Mouse (Mus musculus) cerebellum, adult 2 months (tissue): ENCODE measurements around the gene Ube2cbp.

Source experiments
- CTCF ChIP-seq: fragments of 200-500 bp; IDR thresholded peaks from 2 replicates; pipeline ENCODE4 v1.5.1; 2011; ENCODE audit warnings: low read depth, mild to moderate bottlenecking, control low read depth, low read length, moderate library complexity, borderline replicate concordance; ENCODE audit not compliant: insufficient read depth
- POLR2A ChIP-seq: fragments of 200-500 bp; IDR thresholded peaks from 2 replicates; pipeline ENCODE4 v1.6.1; 2011; ENCODE audit warnings: low read length, control low read depth, borderline replicate concordance; ENCODE audit not compliant: insufficient read depth

GRCm38 (mm10) chr9:86478414-86479093 is 13.8 kb upstream of the Ube2cbp start:
- TF ChIP-seq CTCF: no peak
- TF ChIP-seq POLR2A: no peak
